In the genomic region with DNA sequence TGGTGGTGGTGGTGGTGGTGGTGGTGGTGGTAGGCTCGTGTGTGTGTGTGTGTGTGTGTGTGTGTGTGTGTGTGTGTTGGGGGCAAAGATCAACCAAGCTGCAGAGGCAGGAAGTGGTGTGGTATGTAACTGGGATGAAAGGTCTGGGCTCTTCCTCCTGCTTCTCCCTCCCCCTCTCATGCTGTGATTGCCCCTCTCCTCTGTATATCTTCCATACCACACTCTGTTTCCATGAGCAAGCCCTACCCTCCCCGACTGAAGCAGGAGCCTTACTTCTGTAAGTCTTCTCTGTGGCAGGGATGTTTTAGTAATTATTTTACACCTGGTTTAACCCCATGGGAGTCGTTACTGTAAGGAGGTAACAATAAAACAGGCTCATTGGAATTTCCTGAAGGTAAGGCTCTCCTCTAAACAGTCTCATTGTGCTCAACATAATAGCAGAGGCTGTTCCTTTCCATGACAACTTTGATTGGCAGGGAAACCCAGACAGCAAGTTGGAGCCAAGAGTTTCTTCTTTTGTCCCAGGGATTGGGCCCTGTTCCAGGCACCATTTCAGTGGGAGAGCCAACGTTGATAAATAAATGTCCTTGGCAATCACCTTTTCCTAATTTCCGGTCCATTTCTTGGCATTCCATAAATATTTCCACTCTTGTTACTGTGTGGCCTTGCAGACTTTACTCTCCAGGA, we compare ENCODE assay signal across 11 mouse cellular contexts.
DNase-seq lines count a peak whose midpoint lies in the region; ATAC-seq and TF ChIP-seq lines count a peak whose summit lies in the region.
"Had no signal": no experiment of that assay in that cellular context is flagged by ENCODE, and none has a peak within 500 bp of the region (broad histone marks: within the 10 kb centered on the region; RNA-seq: fewer than 3 reads in every experiment).

No protein-coding gene starts in this region.

- no peaks in the 10 kb centered on the region for H3K27me3 ChIP-seq in lung, embryonic 16.5 days (ENCODE audit: control insufficient read depth, insufficient read depth, low read depth, low read length)
- H3K27me3 ChIP-seq: neural tube, embryonic 15.5 days had no signal

- WGBS in lung, embryonic 16.5 days = 33% methylated on average over 5 of the region's 5 CpGs
- WGBS in lung, adult 2 months = 29% methylated on average over 5 of the region's 5 CpGs

- H3K36me3 ChIP-seq in lung, embryonic 16.5 days (ENCODE audit: control insufficient read depth, insufficient read depth, low read length) = no peaks in the 10 kb centered on the region
- H3K36me3 ChIP-seq: neural tube, embryonic 15.5 days had no signal

- H3K9me3 ChIP-seq in lung, embryonic 16.5 days (ENCODE audit: control insufficient read depth, low read length) = no peaks in the 10 kb centered on the region

- DNase-seq in gastrocnemius, adult 2 months = peak; percentile 46
- no peak for DNase-seq in gastrocnemius, adult 8-10 months (ENCODE audit: low spot score in 2 of 2)
- DNase-seq in lung, adult 2 months = no peak
- peak; percentile 56 for DNase-seq in forelimb bud, embryonic 11.5 days (ENCODE audit: low read depth, low spot score)
- DNase-seq in lung, postnatal 14 days = peak; percentile 47
- DNase-seq in embryo, embryonic 10.5 days (ENCODE audit: low spot score) = no peak
- DNase-seq in spleen, adult 18-20 months = no peak
- DNase-seq: layer of hippocampus, postnatal 36 days had no signal

- no peaks in the 10 kb centered on the region for H3K4me1 ChIP-seq in lung, embryonic 16.5 days (replicated peaks; ENCODE audit: control insufficient read depth, insufficient read depth, low read length)
- H3K4me1 ChIP-seq in lung, adult 2 months (ENCODE audit: control insufficient read depth, insufficient read depth, low read length) = no peaks in the 10 kb centered on the region

- TF ChIP-seq CTCF in gastrocnemius, adult 2 months (IDR thresholded peaks at IDR 0.05) = no peak
- no peak for TF ChIP-seq CTCF in lung, adult 2 months (IDR thresholded peaks at IDR 0.05; ENCODE audit: insufficient read depth, low read length)

- TF ChIP-seq POLR2A in lung, adult 2 months (IDR thresholded peaks at IDR 0.05; ENCODE audit: borderline replicate concordance, extremely low read depth, low read depth, low read length) = no peak

- H3K4me2 ChIP-seq in lung, embryonic 16.5 days (ENCODE audit: low read depth, low read length) = no peak overlapping the region
- H3K4me2 ChIP-seq: neural tube, embryonic 15.5 days had no signal

- H3K4me3 ChIP-seq in gastrocnemius, adult 2 months = no peak overlapping the region
- no peak overlapping the region for H3K4me3 ChIP-seq in lung, embryonic 16.5 days (ENCODE audit: low read length)
- no peak overlapping the region for H3K4me3 ChIP-seq in lung, adult 2 months (replicated peaks; ENCODE audit: extremely low read depth, low read depth, low read length)
- H3K4me3 ChIP-seq: neural tube, embryonic 15.5 days had no signal

- intact Hi-C loops in gastrocnemius, adult 2 months (cut with DNase I) = no loop called here

- no peak overlapping the region for H3K27ac ChIP-seq in gastrocnemius, adult 2 months
- no peak overlapping the region for H3K27ac ChIP-seq in lung, embryonic 16.5 days (ENCODE audit: low read length)
- H3K27ac ChIP-seq: macrophage; neural tube, embryonic 15.5 days had no signal

- ATAC-seq in lung, embryonic 16.5 days (ENCODE audit: low read depth) = peak; percentile 51; the same call in 1 of the 2 replicates

- no peak overlapping the region for H3K9ac ChIP-seq in lung, embryonic 16.5 days (ENCODE audit: low read length)
- H3K9ac ChIP-seq: neural tube, embryonic 15.5 days had no signal

Comparison
In these comparisons a context has a peak if more than half of its experiments do, and no peak if none do; other contexts are left out.
1. DNase-seq: peak in gastrocnemius, adult 2 months (single experiment), forelimb bud, embryonic 11.5 days (single experiment) and lung, postnatal 14 days (single experiment); none in gastrocnemius, adult 8-10 months (0 of 2), lung, adult 2 months (single experiment), embryo, embryonic 10.5 days (single experiment) and spleen, adult 18-20 months (0 of 2).